8 mouse cellular contexts compared by ENCODE assay signal in the genomic region with DNA sequence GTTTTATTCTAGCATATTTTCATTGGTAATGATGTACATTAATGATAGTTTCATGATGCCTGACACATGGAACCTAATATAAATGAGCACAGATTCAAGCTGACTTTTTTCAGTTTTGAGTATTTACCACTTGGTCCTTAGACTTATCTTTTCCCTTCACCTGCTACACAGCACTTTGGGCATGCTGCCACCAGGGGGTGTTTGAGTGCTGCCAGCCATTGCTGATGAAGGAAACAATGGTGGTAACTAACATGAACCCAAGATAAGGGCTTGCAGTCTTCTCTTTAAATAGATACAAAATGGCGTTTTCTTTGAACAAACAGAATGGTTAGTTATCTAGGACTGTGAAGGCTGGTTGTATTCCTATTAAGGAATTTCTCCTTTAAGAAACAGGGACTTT. TPM values are rescaled to one million over a fixed set of nuclear protein-coding genes. Genes with fewer than 3 reads are reported as not detected.
A peak's percentile ranks its signal among the peaks of the same experiment; 100 is the strongest.
DNase-seq lines count a peak whose midpoint lies in the region; ATAC-seq lines count a peak whose summit lies in the region.

No protein-coding gene starts in this region.

- H3K9ac ChIP-seq in forebrain, embryonic 11.5 days (ENCODE audit: low read length), result no peak overlapping the region
- H3K9ac ChIP-seq in forebrain, embryonic 12.5 days, result no peak overlapping the region

- H3K27me3 ChIP-seq in forebrain, embryonic 11.5 days (ENCODE audit: control insufficient read depth, insufficient read depth, low read length), result no peaks in the 10 kb centered on the region
- no peaks in the 10 kb centered on the region for H3K27me3 ChIP-seq in forebrain, embryonic 12.5 days

- ATAC-seq in forebrain, embryonic 11.5 days (replicated peaks; ENCODE audit: low FRiP score), result 0 out of 2 replicates have a peak, but pooled peaks have one; percentile 66
- ATAC-seq in forebrain, embryonic 12.5 days (ENCODE audit: low FRiP score), result no peak; the same call in 1 of the 2 replicates
- ATAC-seq in inflammation-experienced regulatory T-cells, adult 6 months, result peak; percentile 99

- H3K4me1 ChIP-seq in forebrain, embryonic 11.5 days (replicated peaks; ENCODE audit: control insufficient read depth, insufficient read depth, low read length), result peaks cover 4% of the 10 kb centered on the region; the same call in 1 of the 2 replicates
- peaks cover 9% of the 10 kb centered on the region for H3K4me1 ChIP-seq in forebrain, embryonic 12.5 days

- H3K4me2 ChIP-seq in forebrain, embryonic 11.5 days (ENCODE audit: low read depth, low read length, severe bottlenecking), result no peak overlapping the region
- H3K4me2 ChIP-seq in forebrain, embryonic 12.5 days, result no peak overlapping the region

- H3K27ac ChIP-seq in forebrain, embryonic 11.5 days (ENCODE audit: low read depth, low read length), result no peak overlapping the region
- no peak overlapping the region for H3K27ac ChIP-seq in forebrain, embryonic 12.5 days

- no peaks in the 10 kb centered on the region for H3K36me3 ChIP-seq in forebrain, embryonic 11.5 days (ENCODE audit: control insufficient read depth, insufficient read depth, low read length)
- no peaks in the 10 kb centered on the region for H3K36me3 ChIP-seq in forebrain, embryonic 12.5 days (replicated peaks)

- WGBS in forebrain, embryonic 11.5 days, result 50% methylated on average over 1 of the region's 1 CpGs
- WGBS in forebrain, embryonic 12.5 days, result 35% methylated on average over 1 of the region's 1 CpGs

- no peaks in the 10 kb centered on the region for H3K9me3 ChIP-seq in forebrain, embryonic 11.5 days (ENCODE audit: control insufficient read depth, low read length)
- no peaks in the 10 kb centered on the region for H3K9me3 ChIP-seq in forebrain, embryonic 12.5 days

- H3K4me3 ChIP-seq in forebrain, embryonic 11.5 days (ENCODE audit: low read depth, low read length), result no peak overlapping the region
- no peak overlapping the region for H3K4me3 ChIP-seq in forebrain, embryonic 12.5 days (replicated peaks)

- peak; percentile 77 for DNase-seq in forebrain, embryonic 11.5 days (ENCODE audit: low spot score)
- DNase-seq in urinary bladder, postnatal 14 days (ENCODE audit: low spot score), result peak; percentile 52
- DNase-seq in urinary bladder, postnatal 10 days (ENCODE audit: low spot score), result no peak
- peak; percentile 76 for DNase-seq in embryo, embryonic 10.5 days (ENCODE audit: low spot score)
- peak; percentile 42 to 78 for DNase-seq in lung, postnatal 4 days
- DNase-seq in spleen, postnatal 4 days (ENCODE audit: low spot score in 2 of 2), result peak; percentile 76 to 90

RNA-seq across cellular contexts. Expression of a gene that starts 45.9 kb away (rescaled TPM):
- 1.2 and 1.6 TPM in 2 replicates for polyA plus RNA-seq in forebrain, embryonic 11.5 days (2014; fragmentation: Nextera tagmentation; extraction: Ambion mirVana)
- 0.81 and 1.4 TPM in 2 replicates for polyA plus RNA-seq in forebrain, embryonic 12.5 days (2016; fragmentation: Nextera tagmentation; extraction: Ambion mirVana)
- polyA plus RNA-seq in inflammation-experienced regulatory T-cells, adult 6 months (2017; shearing (Covaris generic)), result 10 to 100 TPM; 20.4 to 31.5 (median 24.2) TPM
